Mouse (Mus musculus): ENCODE results near the gene Jrkl. TPM values are rescaled to one million over a fixed set of nuclear protein-coding genes. Genes with fewer than 3 reads are reported as not detected.

Jrkl gene
- total and polyA plus RNA-seq, 3 experiments, result 0.23 to 11.9 (median 11.3) TPM

GRCm38 (mm10) chr9:13225872-13226271, 19.8 kb downstream of the Jrkl start:
- Histone ChIP-seq H3K27me3 (ENCODE audit: insufficient read depth, low read length) (peaks cover 3% of the 10 kb centered on the region; the same call in 1 of the 2 replicates), H3K4me3 (ENCODE audit: low read depth, low read length) (no peak overlapping the region), H3K36me3 (replicated peaks) (no peaks in the 10 kb centered on the region), H3K9me3 (replicated peaks) (peaks cover 2% of the 10 kb centered on the region; the same call in 1 of the 2 replicates), H3K4me1 (ENCODE audit: insufficient read depth, low read depth, low read length) (no peaks in the 10 kb centered on the region)
- TF ChIP-seq GATA1 (IDR thresholded peaks at IDR 0.05; ENCODE audit: borderline replicate concordance, low read length) (no peak), POLR2AphosphoS5 (IDR thresholded peaks at IDR 0.05; ENCODE audit: insufficient replicate concordance, low read depth, low read length) (no peak), TAL1 (conservative IDR thresholded peaks at IDR 0.05; ENCODE audit: low read depth, low read length) (no peak), CTCF (IDR thresholded peaks at IDR 0.05; ENCODE audit: low read depth, low read length) (no peak), GATA2 (IDR thresholded peaks at IDR 0.05; ENCODE audit: borderline replicate concordance, low read depth, low read length) (no peak)
- ATAC-seq (ENCODE audit: extremely low read depth, insufficient number of reproducible peaks, low FRiP score, poor library complexity, severe bottlenecking) (no peak), DNase-seq (ENCODE audit: low spot score) (no peak)

DNA sequence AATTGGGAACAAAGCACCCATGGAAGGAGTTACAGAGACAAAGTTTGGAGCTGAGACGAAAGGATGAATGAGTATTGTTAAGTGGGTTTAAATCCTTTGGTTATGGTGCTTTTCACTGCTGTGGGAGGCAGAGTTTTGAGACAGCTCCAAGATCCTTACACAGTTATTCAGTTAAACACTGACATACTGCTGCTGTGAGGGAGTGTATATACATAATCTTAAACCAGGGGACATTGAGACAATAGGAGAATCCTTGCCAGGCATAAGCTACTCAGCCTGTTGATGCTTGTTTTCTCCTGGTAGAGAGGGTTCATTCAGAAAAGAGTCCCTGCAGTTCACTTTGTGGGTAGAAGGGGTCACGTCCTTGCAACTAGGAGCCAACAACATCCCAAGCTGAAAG, 39.3 kb downstream of the Jrkl start:
- ATAC-seq (ENCODE audit: extremely low read depth, insufficient number of reproducible peaks, low FRiP score, poor library complexity, severe bottlenecking) (no peak), DNase-seq (ENCODE audit: low spot score) (no peak)
- no peak for TF ChIP-seq POLR2AphosphoS5 (IDR thresholded peaks at IDR 0.05; ENCODE audit: insufficient replicate concordance, low read depth, low read length)
- no peak for TF ChIP-seq GATA1 (IDR thresholded peaks at IDR 0.05; ENCODE audit: borderline replicate concordance, low read length)
- no peak for TF ChIP-seq CTCF (IDR thresholded peaks at IDR 0.05; ENCODE audit: low read depth, low read length)
- TF ChIP-seq TAL1 (conservative IDR thresholded peaks at IDR 0.05; ENCODE audit: low read depth, low read length), result no peak
- TF ChIP-seq GATA2 (IDR thresholded peaks at IDR 0.05; ENCODE audit: borderline replicate concordance, low read depth, low read length), result no peak
- Histone ChIP-seq H3K4me1 (ENCODE audit: insufficient read depth, low read depth, low read length) (peaks cover 18% of the 10 kb centered on the region), H3K4me3 (ENCODE audit: low read depth, low read length) (no peak overlapping the region), H3K9me3 (replicated peaks) (no peaks in the 10 kb centered on the region), H3K27me3 (ENCODE audit: insufficient read depth, low read length) (no peaks in the 10 kb centered on the region), H3K36me3 (replicated peaks) (no peaks in the 10 kb centered on the region)

- DNase-seq (ENCODE audit: low spot score) (no peak), ATAC-seq (ENCODE audit: extremely low read depth, insufficient number of reproducible peaks, low FRiP score, poor library complexity, severe bottlenecking) (peak; percentile 77)
- Histone ChIP-seq H3K4me3 (ENCODE audit: low read depth, low read length) (no peak overlapping the region), H3K9me3 (replicated peaks) (no peaks in the 10 kb centered on the region), H3K4me1 (ENCODE audit: insufficient read depth, low read depth, low read length) (peaks cover 18% of the 10 kb centered on the region), H3K27me3 (ENCODE audit: insufficient read depth, low read length) (no peaks in the 10 kb centered on the region), H3K36me3 (replicated peaks) (no peaks in the 10 kb centered on the region)
- no peak for TF ChIP-seq POLR2AphosphoS5 (IDR thresholded peaks at IDR 0.05; ENCODE audit: insufficient replicate concordance, low read depth, low read length)
- TF ChIP-seq TAL1 (conservative IDR thresholded peaks at IDR 0.05; ENCODE audit: low read depth, low read length), result peak; percentile 54
Observed at GRCm38 (mm10) chr9:13203681-13204080, 41.9 kb downstream of the Jrkl start.

DNA sequence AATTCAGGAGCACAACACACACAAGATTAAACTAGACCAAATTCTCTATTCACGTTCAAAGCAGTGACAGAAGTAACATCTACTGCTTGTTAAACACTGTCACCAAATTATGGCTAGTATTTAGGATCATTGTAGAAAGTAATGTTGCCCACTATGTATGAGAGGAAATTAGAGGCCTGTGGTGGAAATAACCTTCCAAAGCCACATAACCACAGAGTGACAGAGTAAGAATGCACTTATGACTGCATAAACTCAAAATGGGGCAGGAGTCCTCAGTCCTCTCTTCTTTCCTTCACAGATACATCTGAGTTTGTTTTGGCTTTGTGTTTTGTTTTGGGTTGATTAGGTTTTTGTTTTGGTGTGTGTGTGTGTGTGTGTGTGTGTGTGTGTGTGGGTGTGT, 42.5 kb downstream of the Jrkl start:
- H3K4me1 ChIP-seq (ENCODE audit: insufficient read depth, low read depth, low read length), result peaks cover 18% of the 10 kb centered on the region
- no peaks in the 10 kb centered on the region for H3K36me3 ChIP-seq (replicated peaks)
- DNase-seq (ENCODE audit: low spot score) (no peak), ATAC-seq (ENCODE audit: extremely low read depth, insufficient number of reproducible peaks, low FRiP score, poor library complexity, severe bottlenecking) (no peak)
- no peak for TF ChIP-seq POLR2AphosphoS5 (IDR thresholded peaks at IDR 0.05; ENCODE audit: insufficient replicate concordance, low read depth, low read length)
- no peak for TF ChIP-seq GATA2 (IDR thresholded peaks at IDR 0.05; ENCODE audit: borderline replicate concordance, low read depth, low read length)
- no peak for TF ChIP-seq GATA1 (IDR thresholded peaks at IDR 0.05; ENCODE audit: borderline replicate concordance, low read length)
- TF ChIP-seq TAL1 (conservative IDR thresholded peaks at IDR 0.05; ENCODE audit: low read depth, low read length), result no peak
- TF ChIP-seq CTCF (IDR thresholded peaks at IDR 0.05; ENCODE audit: low read depth, low read length), result no peak
- H3K27me3 ChIP-seq (ENCODE audit: insufficient read depth, low read length), result no peaks in the 10 kb centered on the region
- no peak overlapping the region for H3K4me3 ChIP-seq (ENCODE audit: low read depth, low read length)
- H3K9me3 ChIP-seq (replicated peaks), result no peaks in the 10 kb centered on the region

- DNase-seq (ENCODE audit: low spot score) (peak; percentile 4), ATAC-seq (ENCODE audit: extremely low read depth, insufficient number of reproducible peaks, low FRiP score, poor library complexity, severe bottlenecking) (no peak)
- H3K36me3 ChIP-seq (replicated peaks), result no peaks in the 10 kb centered on the region
- H3K9me3 ChIP-seq (replicated peaks), result no peaks in the 10 kb centered on the region
- TF ChIP-seq TAL1 (conservative IDR thresholded peaks at IDR 0.05; ENCODE audit: low read depth, low read length), result no peak
- TF ChIP-seq CTCF (IDR thresholded peaks at IDR 0.05; ENCODE audit: low read depth, low read length), result no peak
- no peak for TF ChIP-seq GATA1 (IDR thresholded peaks at IDR 0.05; ENCODE audit: borderline replicate concordance, low read length)
- no peak for TF ChIP-seq GATA2 (IDR thresholded peaks at IDR 0.05; ENCODE audit: borderline replicate concordance, low read depth, low read length)
- no peak for TF ChIP-seq POLR2AphosphoS5 (IDR thresholded peaks at IDR 0.05; ENCODE audit: insufficient replicate concordance, low read depth, low read length)
- H3K4me1 ChIP-seq (ENCODE audit: insufficient read depth, low read depth, low read length), result peaks cover 18% of the 10 kb centered on the region
- H3K27me3 ChIP-seq (ENCODE audit: insufficient read depth, low read length), result no peaks in the 10 kb centered on the region
- H3K4me3 ChIP-seq (ENCODE audit: low read depth, low read length), result no peak overlapping the region
Observed at GRCm38 (mm10) chr9:13200079-13200478, 45.5 kb downstream of the Jrkl start.

DNA sequence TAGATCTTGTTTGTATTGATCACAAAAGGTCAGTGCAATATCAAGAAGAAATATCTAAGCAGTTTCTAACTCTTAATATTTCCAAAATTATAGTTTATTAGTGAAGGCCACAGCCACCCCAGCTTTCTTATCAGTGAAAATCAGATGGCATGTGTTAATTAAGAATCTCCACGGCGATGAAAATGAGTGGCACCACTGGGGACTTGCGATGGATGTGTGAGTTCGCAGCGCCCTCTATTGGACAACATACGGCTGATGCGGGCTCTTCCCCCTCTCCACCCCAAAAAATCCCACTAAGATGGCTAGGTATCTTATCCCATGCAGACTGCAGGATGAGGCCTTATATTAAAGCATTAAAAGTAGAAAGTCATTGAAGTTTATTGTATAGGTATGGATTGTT, 49.9 kb downstream of the Jrkl start:
- Histone ChIP-seq H3K27me3 (ENCODE audit: insufficient read depth, low read length) (no peaks in the 10 kb centered on the region), H3K4me3 (ENCODE audit: low read depth, low read length) (no peak overlapping the region), H3K36me3 (replicated peaks) (no peaks in the 10 kb centered on the region), H3K9me3 (replicated peaks) (no peaks in the 10 kb centered on the region), H3K4me1 (ENCODE audit: insufficient read depth, low read depth, low read length) (no peaks in the 10 kb centered on the region)
- DNase-seq (ENCODE audit: low spot score) (peak; percentile 2), ATAC-seq (ENCODE audit: extremely low read depth, insufficient number of reproducible peaks, low FRiP score, poor library complexity, severe bottlenecking) (no peak)
- TF ChIP-seq CTCF (IDR thresholded peaks at IDR 0.05; ENCODE audit: low read depth, low read length), result peak; percentile 32; the same call in 1 of the 2 replicates
- no peak for TF ChIP-seq POLR2AphosphoS5 (IDR thresholded peaks at IDR 0.05; ENCODE audit: insufficient replicate concordance, low read depth, low read length)

DNA sequence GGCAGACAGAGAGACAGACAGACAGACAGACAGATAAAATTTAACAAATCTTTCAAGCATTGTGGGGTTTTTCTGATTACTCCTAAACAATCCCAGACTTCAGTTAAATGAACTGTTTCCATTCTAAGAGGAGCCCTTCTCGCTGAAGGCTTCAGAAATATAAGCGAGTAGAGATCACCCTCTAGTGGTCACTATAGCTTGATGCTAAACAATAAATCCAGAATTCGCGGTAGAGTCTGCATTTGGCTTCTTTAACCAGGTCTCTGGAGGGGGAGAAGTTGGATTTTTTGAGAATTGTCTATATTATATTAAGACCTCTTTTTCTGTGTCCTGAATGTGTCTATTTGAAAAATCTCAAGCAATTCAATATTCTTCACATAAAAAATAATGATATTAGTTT, 50.4 kb downstream of the Jrkl start:
- TF ChIP-seq GATA1 (IDR thresholded peaks at IDR 0.05; ENCODE audit: borderline replicate concordance, low read length) (no peak), CTCF (IDR thresholded peaks at IDR 0.05; ENCODE audit: low read depth, low read length) (no peak), GATA2 (IDR thresholded peaks at IDR 0.05; ENCODE audit: borderline replicate concordance, low read depth, low read length) (no peak)
- Histone ChIP-seq H3K36me3 (replicated peaks) (no peaks in the 10 kb centered on the region), H3K4me3 (ENCODE audit: low read depth, low read length) (no peak overlapping the region), H3K27me3 (ENCODE audit: insufficient read depth, low read length) (no peaks in the 10 kb centered on the region), H3K4me1 (ENCODE audit: insufficient read depth, low read depth, low read length) (no peaks in the 10 kb centered on the region), H3K9me3 (replicated peaks) (no peaks in the 10 kb centered on the region)
- ATAC-seq (ENCODE audit: extremely low read depth, insufficient number of reproducible peaks, low FRiP score, poor library complexity, severe bottlenecking) (no peak), DNase-seq (ENCODE audit: low spot score) (no peak)
